Mouse (Mus musculus) ZHBTc4 (cell line): ENCODE data around the gene Fdps.
"Not testable (repeated sequence)": the region's sequence is repeated elsewhere in the genome, so short reads cannot be mapped to it uniquely, and the experiment has no call there.

Source experiments
- DNase-seq: peaks from one replicate; pipeline ENCODE4 v3.0.0-alpha.2; 2011; ENCODE audit warnings: low read depth, low spot score

Fdps gene

DNA sequence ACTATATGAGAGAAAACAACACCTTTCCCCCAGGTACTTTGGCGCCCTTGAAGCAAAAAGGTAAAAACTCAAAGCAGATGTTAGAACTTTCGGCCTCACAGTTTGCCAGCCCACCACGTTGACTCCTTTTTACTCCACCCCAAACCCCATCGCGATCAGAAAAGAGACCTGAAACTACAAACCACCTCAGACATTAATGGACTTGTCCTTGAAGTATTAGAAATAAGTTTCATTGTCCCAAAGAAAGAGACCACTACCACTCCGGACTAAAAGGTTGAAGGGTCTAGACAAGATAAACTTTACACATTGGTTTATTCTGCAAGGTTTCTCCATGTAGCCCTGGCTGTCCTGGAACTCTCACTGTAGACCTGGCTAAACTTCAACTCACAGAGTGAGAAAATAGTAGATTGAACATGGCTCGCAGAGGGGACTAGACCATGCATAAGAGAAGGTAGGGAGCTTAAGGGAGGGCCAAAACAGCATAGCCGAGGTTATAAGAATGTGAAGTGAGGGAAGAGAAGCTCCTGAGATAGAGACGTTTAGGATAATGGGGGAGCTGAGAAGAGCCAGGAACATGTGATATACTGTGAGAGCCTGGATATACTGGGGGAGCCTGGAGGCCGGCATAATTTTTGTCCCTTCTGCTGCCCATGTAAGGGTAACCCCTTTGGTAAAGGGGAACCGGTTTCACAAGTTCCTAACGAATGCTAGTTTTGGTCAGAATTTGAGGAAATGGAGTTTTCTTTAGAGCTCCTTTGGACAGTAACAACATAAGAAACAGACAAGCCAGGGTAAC lies 934 bp upstream of the Fdps start:
- no peak for DNase-seq

GRCm38 (mm10) chr3:89101459-89101811 lies 324 bp downstream of the Fdps start:
- DNase-seq = no peak

DNA sequence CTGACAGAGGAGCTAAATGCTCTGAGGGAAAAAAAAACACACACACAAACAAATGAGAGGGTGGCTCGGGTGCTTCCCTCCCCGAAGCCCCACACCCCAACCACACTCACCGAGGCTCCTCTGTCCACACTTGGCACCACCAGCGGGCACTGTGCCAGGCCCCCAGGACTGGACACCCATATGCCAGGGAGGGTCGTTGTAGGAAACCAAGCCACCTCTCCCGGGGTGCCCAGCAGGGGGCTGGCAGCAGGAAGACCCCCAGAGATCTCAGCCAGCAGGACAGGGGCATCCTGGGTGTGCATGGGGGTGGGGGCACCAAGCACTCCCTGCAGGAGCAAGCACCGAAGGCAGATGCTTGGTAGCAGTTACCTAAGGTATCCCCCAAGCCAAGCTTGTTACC lies 948 bp downstream of the Fdps start, which contains the start of gene Gm43738:
Gene Gm43738, minus strand, starts transcription at position 289 of the 400 bp plus-strand sequence.
- no peak for DNase-seq

DNA sequence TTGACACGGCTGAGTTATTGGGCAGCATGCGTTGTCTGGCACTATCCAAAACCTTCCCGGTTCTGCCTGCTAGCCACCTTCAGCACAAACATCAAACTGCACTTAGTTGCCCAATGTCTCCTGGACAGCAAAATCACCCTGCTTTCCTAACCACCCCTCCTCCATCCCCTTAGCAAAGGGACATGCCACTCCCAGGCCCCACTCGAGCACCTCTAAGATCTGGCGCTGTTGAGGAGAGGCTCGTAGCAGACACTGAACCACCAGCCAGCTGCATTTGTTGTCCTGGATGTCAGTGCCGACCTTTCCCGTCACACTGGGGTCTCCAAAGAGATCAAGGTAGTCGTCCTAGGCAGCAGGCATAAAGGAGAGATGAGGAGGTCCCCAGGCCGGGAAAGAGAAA lies 7.7 kb downstream of the Fdps start:
- no peak for DNase-seq

- peak; percentile 95 for DNase-seq
Observed at GRCm38 (mm10) chr3:89093175-89093574, 8.6 kb downstream of the Fdps start, which contains the start of gene Rusc1. Gene Rusc1 (minus strand): TSS chr3:89093311.

GRCm38 (mm10) chr3:89092509-89093090 lies 9.2 kb downstream of the Fdps start:
- no peak for DNase-seq

GRCm38 (mm10) chr3:89091811-89092508 lies 9.8 kb downstream of the Fdps start:
- DNase-seq = no peak

DNA sequence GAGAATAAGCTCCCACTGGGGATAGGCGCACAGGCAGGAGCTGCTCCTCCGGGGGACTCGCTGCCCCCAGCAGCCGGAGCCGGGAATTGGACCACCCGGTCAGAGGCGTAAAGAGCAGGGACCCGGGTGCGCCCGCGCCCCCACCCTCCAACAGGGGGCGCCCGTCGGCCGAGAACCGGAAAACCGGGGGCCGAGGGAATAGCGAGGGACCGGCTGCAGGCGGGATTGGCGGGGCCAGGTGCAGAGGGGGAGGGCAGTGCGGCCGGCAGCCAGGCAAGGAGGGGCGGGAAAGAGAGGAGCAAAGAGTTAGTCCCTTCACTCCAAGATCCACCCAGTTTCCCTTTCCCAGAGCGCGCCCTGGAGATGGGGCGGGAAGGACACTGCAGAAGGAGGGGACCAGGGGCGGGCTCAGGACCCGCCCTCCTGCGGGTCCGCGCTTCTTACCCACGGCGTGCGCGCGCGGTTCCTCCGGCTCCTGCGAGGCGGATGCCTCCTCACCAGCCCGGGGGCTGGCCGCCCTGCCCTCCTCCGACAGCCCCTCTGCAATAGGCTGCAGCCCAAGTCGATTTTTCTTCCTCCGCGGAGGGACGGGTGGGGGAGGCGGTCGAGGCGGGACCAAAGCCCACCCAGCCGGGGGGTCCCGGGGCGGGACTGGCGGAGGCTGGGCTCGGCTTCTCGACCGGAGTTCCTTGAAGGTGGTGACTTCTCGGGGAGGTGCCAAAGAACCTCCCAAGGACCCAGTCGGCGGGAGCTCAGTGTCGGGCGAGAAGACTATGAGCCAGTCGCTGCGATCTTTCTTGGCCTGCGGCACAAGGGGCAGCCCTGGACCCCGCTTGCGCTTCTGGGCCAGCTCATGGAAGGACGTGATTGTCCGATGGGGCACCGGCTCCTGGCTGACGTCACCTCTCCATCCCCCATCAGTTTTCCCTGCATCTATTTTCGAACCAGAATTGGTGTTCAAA lies 10.8 kb downstream of the Fdps start:
- DNase-seq = peak; percentile 93

- peak; percentile 92 for DNase-seq
Observed at GRCm38 (mm10) chr3:89089882-89090591, 11.7 kb downstream of the Fdps start.

GRCm38 (mm10) chr3:89088974-89089373 lies 12.8 kb downstream of the Fdps start:
- DNase-seq = no peak

- peak; percentile 90 for DNase-seq
Observed at GRCm38 (mm10) chr3:89087338-89088110, 14.2 kb downstream of the Fdps start.

DNA sequence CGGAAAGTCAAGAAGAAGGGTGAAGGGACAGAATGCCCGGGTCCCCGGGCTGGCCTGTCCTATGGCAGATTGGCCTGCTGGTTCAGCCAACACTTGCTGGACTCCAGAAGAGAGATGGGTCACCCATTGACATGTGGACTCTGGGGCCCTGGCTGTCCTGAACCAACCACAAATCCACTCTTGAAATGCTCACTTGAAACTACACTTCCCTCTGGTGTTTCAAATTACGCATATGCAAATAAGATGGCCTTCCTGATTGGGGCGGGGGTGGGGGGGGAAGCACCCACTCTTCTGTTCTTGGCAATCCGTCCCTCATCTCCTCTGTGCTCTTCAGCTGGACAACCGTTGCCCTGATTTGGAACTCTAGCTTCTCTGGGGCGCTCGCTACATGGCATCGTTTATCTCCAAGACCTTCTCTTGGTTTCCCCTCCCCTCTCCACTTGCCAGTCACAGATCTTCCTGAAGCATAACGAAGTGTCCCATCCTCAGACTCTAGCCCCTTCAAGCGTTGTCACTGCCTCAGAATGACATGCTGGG lies 17.0 kb downstream of the Fdps start:
- DNase-seq = no peak

GRCm38 (mm10) chr3:89084133-89084532 lies 17.6 kb downstream of the Fdps start:
- DNase-seq = no peak

GRCm38 (mm10) chr3:89082287-89082686 lies 19.5 kb downstream of the Fdps start:
- not testable (repeated sequence) for DNase-seq

- DNase-seq = no peak
Observed at GRCm38 (mm10) chr3:89077383-89077782, 24.4 kb downstream of the Fdps start.

GRCm38 (mm10) chr3:89067265-89067664 lies 34.5 kb downstream of the Fdps start:
- no peak for DNase-seq

- no peak for DNase-seq
Observed at GRCm38 (mm10) chr3:89061696-89062095, 40.1 kb downstream of the Fdps start.

- DNase-seq = peak; percentile 73
Observed at GRCm38 (mm10) chr3:89058783-89059182, 43.0 kb downstream of the Fdps start.

DNA sequence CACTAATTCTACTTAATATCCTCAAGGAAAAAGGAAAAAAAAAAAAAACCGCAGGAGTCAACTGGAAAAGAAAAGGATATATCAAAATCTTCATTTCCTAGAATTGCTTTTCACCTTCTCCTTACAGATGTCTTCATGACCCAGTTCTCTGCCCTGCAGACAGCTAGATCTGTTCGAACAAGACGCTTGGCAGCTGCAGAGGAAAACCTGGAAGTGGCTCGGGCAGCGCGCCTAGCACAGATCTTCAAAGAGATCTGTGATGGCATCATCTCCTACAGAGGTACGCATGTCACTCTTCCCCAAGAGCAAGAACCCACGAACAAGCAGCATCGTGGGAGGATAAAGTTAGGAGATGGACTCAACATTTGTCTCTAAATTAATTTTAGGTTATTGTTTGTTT lies 43.4 kb downstream of the Fdps start:
- no peak for DNase-seq
